Mouse (Mus musculus) testis, adult 2 months (tissue): ENCODE data around the gene Pea15a.

Source experiments
- CTCF ChIP-seq: fragments of 200-500 bp; IDR thresholded peaks from 2 replicates; pipeline ENCODE4 v1.5.1; 2012; ENCODE audit warnings: low read depth, mild to moderate bottlenecking, inconsistent platforms, low read length, moderate library complexity; ENCODE audit not compliant: control insufficient read depth, insufficient read depth, insufficient replicate concordance
- POLR2A ChIP-seq: fragments of 200-500 bp; IDR thresholded peaks from 2 replicates; pipeline ENCODE4 v1.6.1; 2012; ENCODE audit warnings: low read depth, mild to moderate bottlenecking, inconsistent platforms, low read length, moderate library complexity; ENCODE audit not compliant: control insufficient read depth

DNA sequence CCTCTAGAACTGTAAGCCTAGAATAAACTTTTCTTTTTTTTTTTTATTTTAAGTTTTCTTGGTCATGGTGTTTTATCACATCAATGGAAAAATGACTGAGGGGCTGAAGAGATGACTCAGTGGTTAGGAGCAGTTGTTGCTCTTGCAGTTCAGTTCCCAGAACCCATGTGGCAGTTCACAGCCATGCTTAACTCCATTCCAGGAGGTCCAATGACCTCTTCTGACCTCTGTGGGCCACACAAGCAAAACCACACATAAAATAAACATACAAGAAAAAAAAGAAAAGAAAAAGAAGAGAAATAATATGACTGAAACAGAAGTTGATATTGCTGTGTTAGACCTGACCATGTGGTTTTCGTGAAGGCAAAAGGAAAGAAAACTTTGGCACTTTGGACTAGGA is 22.6 kb upstream of the Pea15a start:
- TF ChIP-seq POLR2A (no peak), CTCF (no peak)
